ENCODE assay signal across 10 mouse cellular contexts in genomic region chr10:116275280-116275679, GRCm38 (mm10). TPM values are rescaled to one million over a fixed set of nuclear protein-coding genes. Genes with fewer than 3 reads are reported as not detected.
DNase-seq lines count a peak whose midpoint lies in the region; ATAC-seq and TF ChIP-seq lines count a peak whose summit lies in the region.
"Had no signal": no experiment of that assay in that cellular context is flagged by ENCODE, and none has a peak within 500 bp of the region (broad histone marks: within the 10 kb centered on the region; RNA-seq: fewer than 3 reads in every experiment).

Gene Ptprb (plus strand): TSS chr10:116275523.

- DNase-seq in lung, postnatal 25 days (ENCODE audit: low spot score): no peak
- DNase-seq in gastrocnemius, postnatal 10 days: no peak
- peak in 1 of 2 experiments; percentile 13 for DNase-seq in heart, postnatal 10 days
- DNase-seq in liver, postnatal 0 days: no peak
- no peak for DNase-seq in urinary bladder, postnatal 14 days (ENCODE audit: low spot score)
- DNase-seq in spleen, postnatal 10 days (ENCODE audit: low spot score in 2 of 2): no peak
- DNase-seq in ovary, postnatal 10 days (ENCODE audit: low spot score): no peak
- DNase-seq: cerebellum, adult 9-10 months had no signal

- H3K4me1 ChIP-seq in lung, embryonic 16.5 days (replicated peaks; ENCODE audit: control insufficient read depth, insufficient read depth, low read length): no peaks in the 10 kb centered on the region
- H3K4me1 ChIP-seq in liver, postnatal 0 days (ENCODE audit: insufficient read depth): no peaks in the 10 kb centered on the region
- H3K4me1 ChIP-seq: megakaryocyte, embryonic 14.5 days had no signal

- H3K9me3 ChIP-seq in lung, embryonic 16.5 days (ENCODE audit: control insufficient read depth, low read length): no peaks in the 10 kb centered on the region
- no peaks in the 10 kb centered on the region for H3K9me3 ChIP-seq in liver, postnatal 0 days (ENCODE audit: low read length)

- no peaks in the 10 kb centered on the region for H3K36me3 ChIP-seq in lung, embryonic 16.5 days (ENCODE audit: control insufficient read depth, insufficient read depth, low read length)
- no peaks in the 10 kb centered on the region for H3K36me3 ChIP-seq in liver, postnatal 0 days (replicated peaks; ENCODE audit: insufficient read depth, low read length)

- no peaks in the 10 kb centered on the region for H3K27me3 ChIP-seq in lung, embryonic 16.5 days (ENCODE audit: control insufficient read depth, insufficient read depth, low read depth, low read length)
- no peaks in the 10 kb centered on the region for H3K27me3 ChIP-seq in liver, postnatal 0 days (ENCODE audit: insufficient read depth, low read length)
- H3K27me3 ChIP-seq: megakaryocyte, embryonic 14.5 days had no signal

- no peak for ATAC-seq in lung, embryonic 16.5 days (ENCODE audit: low read depth)
- no peak for ATAC-seq in liver, postnatal 0 days

- H3K9ac ChIP-seq in lung, embryonic 16.5 days (ENCODE audit: low read length): peak within 1 kb of the TSS; percentile 4
- H3K9ac ChIP-seq in liver, postnatal 0 days (replicated peaks): no peak within 1 kb of the TSS

- peak within 1 kb of the TSS; percentile 31 for H3K4me3 ChIP-seq in lung, embryonic 16.5 days (ENCODE audit: low read length)
- 0 out of 2 replicates have a peak within 1 kb of the TSS, but pooled peaks have one; percentile 10 for H3K4me3 ChIP-seq in liver, postnatal 0 days (ENCODE audit: low read depth, low read length)
- H3K4me3 ChIP-seq: megakaryocyte, embryonic 14.5 days had no signal

- TF ChIP-seq EP300 in liver, postnatal 0 days (IDR thresholded peaks at IDR 0.05; ENCODE audit: low read depth): no peak

- peak within 1 kb of the TSS; percentile 14 for H3K4me2 ChIP-seq in lung, embryonic 16.5 days (ENCODE audit: low read depth, low read length)
- H3K4me2 ChIP-seq in liver, postnatal 0 days (ENCODE audit: low read depth, low read length): no peak within 1 kb of the TSS

- H3K27ac ChIP-seq in lung, embryonic 16.5 days (ENCODE audit: low read length): peak within 1 kb of the TSS; percentile 30
- H3K27ac ChIP-seq in liver, postnatal 0 days (ENCODE audit: low read depth): peak within 1 kb of the TSS; percentile 39; the same call in 1 of the 2 replicates

- intact Hi-C loops in heart, postnatal 10 days (cut with DNase I): loop anchor here (5.0 kb wide), 1 partner anchor 42 kb away; no protein-coding TSS in a partner anchor

- WGBS in lung, embryonic 16.5 days: 29% methylated on average over 7 of the region's 7 CpGs
- 23% methylated on average over 7 of the region's 7 CpGs for WGBS in liver, postnatal 0 days (ENCODE audit: insufficient replicate concordance)

- TF ChIP-seq CTCF in liver, postnatal 0 days (IDR thresholded peaks at IDR 0.05; ENCODE audit: low read depth): no peak

RNA-seq across cellular contexts. Expression of gene Ptprb, which starts in this region (rescaled TPM):
- 17.1 and 18.4 TPM in 2 replicates for polyA plus RNA-seq in lung, embryonic 16.5 days (2015; fragmentation: Nextera tagmentation; extraction: Ambion mirVana)
- total RNA-seq in gastrocnemius, postnatal 10 days (2021): 10 to 100 TPM; 36.2 to 42.3 TPM
- total RNA-seq in heart, postnatal 10 days (2021): 10 to 100 TPM; 86.4 to 93.2 TPM
- 2.5 and 3.1 TPM in 2 replicates for polyA plus RNA-seq in liver, postnatal 0 days (2015; fragmentation: Nextera tagmentation; extraction: Ambion mirVana)
